Mouse (Mus musculus) limb, embryonic 14.5 days (tissue): ENCODE data around the gene Pde10a. TPM values are rescaled to one million over a fixed set of nuclear protein-coding genes. Genes with fewer than 3 reads are reported as not detected.

ENCODE experiments used
- ATAC-seq: fragments of 200-750 bp; cut with Nextera tagmentation; 2 replicates; pipeline ENCODE4 v1.8.0; 2017; ENCODE audit warnings: low read depth, moderate number of reproducible peaks, moderate TSS enrichment; ENCODE audit not compliant: low FRiP score
- DNase-seq: peaks from one replicate; pipeline ENCODE4 v3.0.0-alpha.2; 2015; ENCODE audit warnings: low spot score
- H3K27ac ChIP-seq: fragments of 300-500 bp; sonication (generic); replicated peaks from 2 replicates; pipeline ENCODE4 v1.5.1; 2014; ENCODE audit warnings: low read depth, mild to moderate bottlenecking, low read length, moderate library complexity, mixed read lengths
- H3K27me3 ChIP-seq: fragments of 300-500 bp; sonication (generic); 2 replicates; pipeline ENCODE4 v1.6.1; 2014; ENCODE audit warnings: low read length, mixed read lengths; ENCODE audit not compliant: control insufficient read depth, insufficient read depth
- H3K36me3 ChIP-seq: fragments of 300-500 bp; sonication (generic); 2 replicates; pipeline ENCODE4 v1.6.1; 2014; ENCODE audit warnings: mild to moderate bottlenecking, low read length, moderate library complexity, mixed read lengths; ENCODE audit not compliant: control insufficient read depth, insufficient read depth
- H3K4me1 ChIP-seq: fragments of 300-500 bp; sonication (generic); 2 replicates; pipeline ENCODE4 v1.6.1; 2014; ENCODE audit warnings: antibody characterized with exemption, low read length, mixed read lengths; ENCODE audit not compliant: control insufficient read depth, insufficient read depth
- H3K4me2 ChIP-seq: fragments of 300-500 bp; sonication (generic); replicated peaks from 2 replicates; pipeline ENCODE4 v1.6.1; 2014; ENCODE audit warnings: low read depth, mild to moderate bottlenecking, low read length, moderate library complexity; ENCODE audit not compliant: severe bottlenecking
- H3K4me3 ChIP-seq: fragments of 300-500 bp; sonication (generic); replicated peaks from 2 replicates; pipeline ENCODE4 v1.5.1; 2014; ENCODE audit warnings: low read length
- H3K9ac ChIP-seq: fragments of 300-500 bp; sonication (generic); 2 replicates; pipeline ENCODE4 v1.6.1; 2014; ENCODE audit warnings: mild to moderate bottlenecking, low read depth, low read length, moderate library complexity; ENCODE audit not compliant: severe bottlenecking
- H3K9me3 ChIP-seq: fragments of 300-500 bp; sonication (generic); 2 replicates; pipeline ENCODE4 v1.6.1; 2016; ENCODE audit warnings: low read length; ENCODE audit not compliant: control insufficient read depth
- POLR2A ChIP-seq: fragments of 200-500 bp; IDR thresholded peaks from 2 replicates; pipeline ENCODE4 v1.8.0; 2012; ENCODE audit warnings: inconsistent platforms, mild to moderate bottlenecking, moderate library complexity, borderline replicate concordance; ENCODE audit not compliant: insufficient read depth, insufficient read length; ENCODE audit errors: extremely low read depth
- WGBS: fragments of 180-500 bp; shearing (Covaris S2); extraction: QIAGEN DNeasy Blood & Tissue Kit; methylation state at CpG from one replicate; pipeline ENCODE4 v1.1.7; 2014; 5-methylcytosine and 5-hydroxymethylcytosine counted together
- polyA plus RNA-seq, 2 experiments: library from polyadenylated mRNA; depleted of rRNA in 1 of 2; stranded (reverse) in 1 of 2; unstranded in 1 of 2; fragments of >200 nt; fragmentation: Nextera tagmentation in 1 of 2; extraction: Ambion mirVana in 1 of 2; gene quantifications; 2 replicates each; pipeline versions ENCODE4 v1.2.1 to v1.2.3; 2012 to 2014

The Pde10a gene
- polyA plus RNA-seq, 2 experiments, result 3.8 to 5.0 TPM

DNA sequence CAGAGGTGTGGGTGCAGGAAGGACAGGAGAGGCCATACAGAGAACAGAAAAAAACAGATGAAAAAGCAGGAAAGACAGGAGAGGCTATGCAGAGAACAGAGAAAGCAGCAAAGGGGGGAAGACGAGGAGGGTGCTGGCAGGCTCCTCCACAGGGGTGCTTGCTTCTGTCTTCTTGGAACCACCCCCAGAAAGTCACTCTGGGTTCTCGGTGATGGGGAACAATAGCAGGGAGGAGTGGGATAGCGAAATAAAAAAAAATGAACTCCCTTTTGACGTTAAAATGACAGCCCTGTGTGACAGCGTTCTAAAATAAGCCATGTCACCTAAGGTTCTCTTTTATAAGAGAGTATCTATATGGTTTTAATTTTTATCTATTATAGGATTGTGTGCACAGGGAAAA, 141.7 kb downstream of the Pde10a start:
- no peak for TF ChIP-seq POLR2A
- H3K36me3 ChIP-seq, result no peaks in the 10 kb centered on the region
- H3K9ac ChIP-seq, result no peak overlapping the region
- H3K27me3 ChIP-seq, result no peaks in the 10 kb centered on the region
- H3K9me3 ChIP-seq, result no peaks in the 10 kb centered on the region
- no peak overlapping the region for H3K4me2 ChIP-seq
- 69% methylated on average over 5 of the region's 5 CpGs for WGBS
- H3K4me1 ChIP-seq, result no peaks in the 10 kb centered on the region
- ATAC-seq, result no peak
- no peak for DNase-seq
- no peak overlapping the region for H3K27ac ChIP-seq
- H3K4me3 ChIP-seq, result no peak overlapping the region

DNA sequence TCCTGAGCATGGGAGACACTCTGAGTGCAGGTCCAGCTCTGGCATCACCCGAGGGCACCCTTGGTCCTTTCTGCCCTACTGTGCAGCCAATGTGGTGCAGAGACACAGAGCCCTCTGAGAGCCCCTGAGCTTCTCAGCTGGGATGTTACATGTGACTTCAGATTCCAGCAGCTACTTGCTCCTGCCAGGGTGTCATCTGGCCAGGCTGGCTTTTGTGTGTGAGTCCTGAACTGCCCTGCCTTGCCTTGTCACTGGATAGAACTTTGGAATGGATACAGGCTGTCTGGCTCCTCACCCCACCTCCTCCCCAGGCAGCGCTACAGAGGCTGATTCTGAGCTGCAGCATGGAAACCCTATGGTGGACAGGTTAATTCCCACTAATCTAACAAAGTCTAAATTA, 149.5 kb downstream of the Pde10a start:
- Histone ChIP-seq H3K27ac (no peak overlapping the region), H3K27me3 (no peaks in the 10 kb centered on the region), H3K36me3 (no peaks in the 10 kb centered on the region), H3K4me3 (no peak overlapping the region), H3K9ac (no peak overlapping the region), H3K4me1 (no peaks in the 10 kb centered on the region), H3K4me2 (no peak overlapping the region), H3K9me3 (no peaks in the 10 kb centered on the region)
- ATAC-seq (no peak), DNase-seq (no peak)
- 76% methylated on average over 2 of the region's 2 CpGs for WGBS
- no peak for TF ChIP-seq POLR2A

DNA sequence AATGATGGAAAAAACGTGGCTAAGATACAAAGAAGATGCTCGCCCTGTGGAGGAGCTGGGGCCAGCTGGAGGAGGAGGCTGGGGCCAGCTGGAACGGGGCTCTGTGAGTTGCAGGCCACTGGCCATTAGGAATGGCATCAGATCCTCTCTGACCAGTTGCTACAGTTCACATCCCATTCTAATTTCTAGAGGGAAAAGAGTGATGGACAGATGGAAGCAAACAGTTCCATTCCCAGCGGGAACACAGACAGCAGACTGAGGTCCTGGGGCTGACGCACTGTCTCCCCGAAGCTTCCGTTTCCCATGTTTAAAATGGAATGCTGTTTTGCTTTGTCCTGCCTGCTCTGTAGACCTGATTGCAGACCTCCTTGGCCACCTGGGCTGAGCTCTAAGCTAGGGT, 161.2 kb downstream of the Pde10a start:
- no peak for DNase-seq
- no peaks in the 10 kb centered on the region for H3K27me3 ChIP-seq
- no peaks in the 10 kb centered on the region for H3K4me1 ChIP-seq
- no peak for TF ChIP-seq POLR2A
- 60% methylated on average over 7 of the region's 7 CpGs for WGBS
- no peak for ATAC-seq
- no peaks in the 10 kb centered on the region for H3K36me3 ChIP-seq
- H3K27ac ChIP-seq, result no peak overlapping the region
- H3K4me2 ChIP-seq, result no peak overlapping the region
- no peak overlapping the region for H3K4me3 ChIP-seq
- no peaks in the 10 kb centered on the region for H3K9me3 ChIP-seq
- no peak overlapping the region for H3K9ac ChIP-seq

DNA sequence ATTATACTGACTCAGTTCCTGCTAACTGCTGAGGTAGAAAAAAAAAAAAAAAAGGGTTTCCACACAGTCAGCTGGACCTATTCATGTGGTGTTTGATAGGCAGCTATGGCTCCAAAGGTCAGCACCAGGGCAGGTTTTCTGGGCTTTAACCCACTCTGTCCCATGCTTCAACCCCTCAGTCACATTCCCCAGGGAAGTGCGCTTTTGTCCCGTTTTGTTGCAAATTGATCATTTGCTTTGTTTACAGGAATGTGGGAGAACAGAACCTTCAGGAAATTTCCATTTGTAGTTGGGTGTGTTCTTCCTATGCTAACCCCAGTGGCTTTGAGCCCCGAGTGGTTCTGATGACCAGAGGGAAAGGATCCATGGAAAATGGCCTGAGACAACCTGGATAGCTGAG, 162.9 kb downstream of the Pde10a start:
- no peak for DNase-seq
- no peaks in the 10 kb centered on the region for H3K4me1 ChIP-seq
- WGBS, result 71% methylated on average over 3 of the region's 3 CpGs

DNA sequence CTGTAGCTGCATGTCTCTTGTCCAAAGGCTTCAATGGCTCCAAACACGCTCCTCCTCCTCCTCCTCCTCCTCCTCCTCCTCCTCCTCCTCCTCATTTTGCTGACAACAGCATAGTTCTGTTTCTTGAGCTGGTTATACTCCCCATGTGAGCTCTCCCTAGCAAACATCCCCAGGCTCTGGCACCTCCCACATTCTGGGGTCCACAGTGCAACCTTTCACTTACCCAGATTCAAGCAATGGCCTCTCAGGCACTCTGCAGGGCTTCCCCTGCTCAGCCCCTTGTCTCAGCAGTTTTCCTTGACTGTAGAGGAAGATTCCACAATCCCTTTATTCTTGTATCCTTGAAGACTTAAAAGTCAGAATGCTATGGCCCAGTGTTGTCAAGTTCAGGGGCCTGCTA, 173.1 kb downstream of the Pde10a start:
- Histone ChIP-seq H3K27ac (no peak overlapping the region), H3K9me3 (0 out of 2 replicates have a peak, but pooled peaks cover 3% of the 10 kb centered on the region), H3K4me1 (peaks cover 4% of the 10 kb centered on the region; the same call in 1 of the 2 replicates), H3K9ac (no peak overlapping the region), H3K36me3 (no peaks in the 10 kb centered on the region), H3K4me3 (no peak overlapping the region), H3K27me3 (no peaks in the 10 kb centered on the region), H3K4me2 (no peak overlapping the region)
- 71% methylated on average over 1 of the region's 1 CpGs for WGBS
- no peak for DNase-seq
- ATAC-seq, result no peak
- TF ChIP-seq POLR2A, result no peak

More for the DNA sequence above, 162.9 kb downstream of the Pde10a start:
- H3K9me3 ChIP-seq, result no peaks in the 10 kb centered on the region
- no peak overlapping the region for H3K9ac ChIP-seq
- ATAC-seq, result no peak
- no peak overlapping the region for H3K4me2 ChIP-seq
- H3K27me3 ChIP-seq, result no peaks in the 10 kb centered on the region
- no peak overlapping the region for H3K27ac ChIP-seq
- TF ChIP-seq POLR2A, result no peak
- H3K4me3 ChIP-seq, result no peak overlapping the region
- no peaks in the 10 kb centered on the region for H3K36me3 ChIP-seq

DNA sequence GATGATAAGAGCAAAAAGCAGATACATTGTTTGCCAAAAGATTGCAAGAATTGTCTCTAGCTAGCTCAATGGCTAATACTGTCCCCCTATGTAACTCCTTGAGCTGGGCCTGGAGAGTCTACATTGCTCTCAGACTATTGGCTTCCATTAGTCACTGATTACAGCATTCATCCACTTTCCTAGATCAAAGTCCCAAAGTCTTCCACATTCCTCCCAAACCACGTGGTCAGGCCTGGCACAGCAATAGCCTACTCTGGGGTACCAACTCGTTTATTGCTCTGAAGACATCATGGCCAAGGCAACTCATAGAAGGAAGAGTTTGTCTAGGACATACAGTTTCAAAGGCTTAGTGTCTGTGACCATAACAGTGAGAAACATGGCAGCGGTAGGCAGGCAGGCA, 173.6 kb downstream of the Pde10a start:
- H3K4me1 ChIP-seq, result peaks cover 4% of the 10 kb centered on the region; the same call in 1 of the 2 replicates
- H3K4me3 ChIP-seq, result no peak overlapping the region
- no peaks in the 10 kb centered on the region for H3K27me3 ChIP-seq
- no peak overlapping the region for H3K27ac ChIP-seq
- no peaks in the 10 kb centered on the region for H3K36me3 ChIP-seq
- H3K9me3 ChIP-seq, result 0 out of 2 replicates have a peak, but pooled peaks cover 3% of the 10 kb centered on the region
- H3K9ac ChIP-seq, result no peak overlapping the region
- 76% methylated on average over 3 of the region's 3 CpGs for WGBS
- DNase-seq, result no peak
- no peak overlapping the region for H3K4me2 ChIP-seq
- no peak for ATAC-seq
- no peak for TF ChIP-seq POLR2A
